Mouse (Mus musculus): ENCODE data around the gene Itih4. TPM values are rescaled to one million over a fixed set of nuclear protein-coding genes. Genes with fewer than 3 reads are reported as not detected.

Gene Itih4
- polyA plus RNA-seq (2015; fragmentation: Nextera tagmentation; extraction: Ambion mirVana) = not detected in 2 replicates

DNA sequence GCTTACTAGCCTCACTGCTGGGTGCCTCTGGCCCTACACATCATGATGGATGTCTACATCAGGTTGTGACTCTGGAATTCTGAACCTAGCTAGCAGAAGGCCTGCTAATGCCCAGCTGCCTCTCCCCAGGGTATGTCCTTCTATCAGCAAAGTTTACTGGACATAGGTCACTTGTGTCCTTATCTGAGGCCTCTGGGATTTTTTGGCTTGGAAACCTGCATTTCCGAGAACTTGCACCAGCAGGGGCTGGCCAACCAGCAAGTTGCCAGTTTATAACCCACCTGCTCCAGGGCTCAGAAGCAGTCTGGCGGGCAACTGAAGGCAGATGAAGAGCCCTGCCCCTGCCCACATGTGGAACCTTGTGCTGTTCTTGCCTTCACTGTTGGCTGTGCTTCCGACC is at the start of gene Itih4:
Gene Itih4, plus strand, starts transcription at position 273 of the 400 bp plus-strand sequence.
- 91% methylated on average over 3 of the region's 3 CpGs for WGBS
- Histone ChIP-seq H3K9ac (replicated peaks) (no peak within 1 kb of the TSS), H3K9me3 (no peaks in the 10 kb centered on the region), H3K4me2 (replicated peaks) (no peak within 1 kb of the TSS), H3K27me3 (no peaks in the 10 kb centered on the region), H3K27ac (no peak within 1 kb of the TSS), H3K4me3 (replicated peaks) (no peak within 1 kb of the TSS), H3K4me1 (replicated peaks) (no peaks in the 10 kb centered on the region), H3K36me3 (no peaks in the 10 kb centered on the region)
- no peak for ATAC-seq

DNA sequence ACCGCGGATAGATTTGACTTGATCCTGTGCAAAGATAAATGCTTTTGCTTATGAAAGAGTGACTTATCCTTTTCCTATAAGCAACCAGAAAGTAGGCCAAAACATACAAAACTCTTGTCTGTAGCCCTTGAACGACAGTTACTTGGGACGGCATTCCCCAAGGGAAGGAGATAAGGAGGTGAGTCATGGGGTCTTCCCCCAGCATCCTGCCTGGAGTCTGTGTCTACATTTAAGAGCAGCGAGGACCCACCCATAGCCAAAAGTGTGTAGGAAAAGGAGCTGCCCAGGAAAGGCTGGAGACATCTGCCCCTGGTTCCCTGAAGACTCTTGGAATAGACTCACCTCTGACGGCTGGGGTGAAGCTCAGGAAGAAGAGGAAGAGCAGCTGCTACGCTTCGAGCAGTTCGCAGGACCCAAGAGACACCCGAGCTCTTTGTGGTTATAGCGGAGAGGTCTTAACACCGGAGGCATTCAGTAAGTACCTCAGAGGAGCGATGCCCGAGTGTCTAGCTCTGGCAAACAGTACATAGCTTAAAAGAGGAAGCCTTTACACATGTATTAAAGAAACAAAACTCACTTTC is 48.8 kb upstream of the Itih4 start:
- Histone ChIP-seq H3K27me3 (no peaks in the 10 kb centered on the region), H3K27ac (no peak overlapping the region), H3K9ac (replicated peaks) (no peak overlapping the region), H3K4me3 (replicated peaks) (no peak overlapping the region), H3K36me3 (peaks cover 21% of the 10 kb centered on the region), H3K4me2 (replicated peaks) (no peak overlapping the region), H3K9me3 (no peaks in the 10 kb centered on the region), H3K4me1 (replicated peaks) (no peaks in the 10 kb centered on the region)
- ATAC-seq = no peak
- 93% methylated on average over 14 of the region's 14 CpGs for WGBS

DNA sequence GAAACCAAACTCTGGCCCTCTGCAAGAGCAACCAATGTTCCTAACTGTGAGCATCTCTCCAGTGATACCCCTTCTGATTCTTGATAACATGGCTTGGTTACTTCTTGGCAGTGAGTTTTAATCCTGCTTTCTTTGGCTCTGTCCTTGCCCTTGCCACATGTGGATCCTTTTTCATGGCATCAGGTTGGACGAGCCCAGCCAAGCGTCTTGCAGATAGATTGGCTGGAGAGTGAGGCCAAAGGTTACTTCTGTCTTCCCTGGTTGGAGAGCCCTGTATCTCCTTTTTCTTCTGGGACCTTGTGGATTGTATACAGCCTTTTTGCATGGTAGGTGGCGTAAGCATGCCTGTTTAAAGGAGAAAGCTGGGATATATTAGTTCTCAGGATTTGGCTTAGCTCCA is 42.6 kb upstream of the Itih4 start:
- peaks cover 7% of the 10 kb centered on the region; the same call in 1 of the 2 replicates for H3K36me3 ChIP-seq
- H3K4me3 ChIP-seq (replicated peaks) = no peak overlapping the region
- no peaks in the 10 kb centered on the region for H3K27me3 ChIP-seq
- H3K9me3 ChIP-seq = no peaks in the 10 kb centered on the region
- WGBS = 95% methylated on average over 3 of the region's 3 CpGs
- H3K4me1 ChIP-seq (replicated peaks) = no peaks in the 10 kb centered on the region
- no peak overlapping the region for H3K27ac ChIP-seq
- no peak overlapping the region for H3K9ac ChIP-seq (replicated peaks)
- H3K4me2 ChIP-seq (replicated peaks) = no peak overlapping the region
- no peak for ATAC-seq

DNA sequence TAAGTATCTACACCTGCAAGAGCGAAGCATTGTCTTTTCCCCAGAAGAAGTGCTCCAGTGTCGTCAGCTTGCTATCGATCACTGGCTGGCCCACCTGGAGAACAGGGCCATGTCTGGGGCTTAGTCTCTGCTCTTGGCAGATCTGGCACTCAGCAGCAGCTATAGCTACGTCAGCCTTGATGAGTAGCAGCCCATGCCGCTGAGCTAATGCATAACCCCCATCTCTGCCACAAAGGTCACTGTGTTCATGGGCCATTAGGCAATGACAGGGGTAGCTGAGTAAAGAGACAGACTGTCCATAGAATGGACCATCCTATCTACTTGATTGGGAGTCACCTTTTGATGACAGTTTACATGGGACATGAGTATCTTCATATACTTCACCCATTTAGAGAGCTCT is 35.8 kb upstream of the Itih4 start:
- Histone ChIP-seq H3K4me2 (replicated peaks) (no peak overlapping the region), H3K9ac (replicated peaks) (no peak overlapping the region), H3K36me3 (0 out of 2 replicates have a peak, but pooled peaks cover 2% of the 10 kb centered on the region), H3K4me1 (replicated peaks) (no peaks in the 10 kb centered on the region), H3K27ac (no peak overlapping the region), H3K4me3 (replicated peaks) (no peak overlapping the region), H3K9me3 (no peaks in the 10 kb centered on the region), H3K27me3 (no peaks in the 10 kb centered on the region)
- no peak for ATAC-seq
- 89% methylated on average over 5 of the region's 5 CpGs for WGBS

DNA sequence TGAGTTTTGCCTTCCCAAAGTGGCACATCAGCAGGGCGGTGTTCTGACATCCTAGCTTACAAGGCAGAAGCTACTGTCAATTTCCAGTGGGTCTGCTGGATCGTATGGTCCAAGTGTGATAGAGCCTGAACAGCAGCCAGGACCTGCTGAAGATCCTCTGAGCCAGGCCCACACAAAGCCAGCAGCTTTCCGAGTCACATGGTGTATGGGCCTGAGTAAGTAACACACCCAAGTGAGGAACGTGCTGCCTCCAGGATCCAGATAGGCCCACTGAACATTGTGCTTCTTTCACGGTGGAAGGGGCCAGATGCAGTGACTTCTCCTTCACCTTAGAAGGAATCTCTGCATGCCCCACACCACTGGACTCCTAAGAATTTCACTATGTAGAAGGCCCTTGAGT is 34.0 kb upstream of the Itih4 start:
- no peak overlapping the region for H3K9ac ChIP-seq (replicated peaks)
- no peak overlapping the region for H3K27ac ChIP-seq
- H3K4me3 ChIP-seq (replicated peaks) = no peak overlapping the region
- H3K4me1 ChIP-seq (replicated peaks) = no peaks in the 10 kb centered on the region
- no peaks in the 10 kb centered on the region for H3K36me3 ChIP-seq
- ATAC-seq = no peak
- 92% methylated on average over 5 of the region's 5 CpGs for WGBS
- H3K4me2 ChIP-seq (replicated peaks) = no peak overlapping the region
- no peaks in the 10 kb centered on the region for H3K27me3 ChIP-seq
- no peaks in the 10 kb centered on the region for H3K9me3 ChIP-seq

DNA sequence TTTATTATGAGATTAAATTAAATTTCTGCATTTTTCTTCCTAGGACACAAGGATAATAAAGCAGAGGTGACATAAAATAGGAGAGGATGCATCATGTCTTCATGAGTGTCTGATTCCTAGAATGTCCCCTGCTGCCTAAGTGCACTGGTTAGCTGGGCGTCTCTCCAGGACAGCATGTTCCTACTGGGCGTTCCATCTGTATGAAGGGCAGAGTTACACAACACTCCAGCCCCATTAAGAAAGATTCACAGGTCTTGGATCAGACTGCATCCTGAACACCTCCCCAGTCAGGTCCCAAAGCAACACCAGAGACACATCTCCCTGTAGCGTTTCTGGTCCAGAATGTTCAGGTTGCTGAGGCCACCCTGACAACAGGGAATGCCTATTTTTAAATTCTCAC is 31.0 kb upstream of the Itih4 start:
- WGBS = 97% methylated on average over 3 of the region's 3 CpGs

DNA sequence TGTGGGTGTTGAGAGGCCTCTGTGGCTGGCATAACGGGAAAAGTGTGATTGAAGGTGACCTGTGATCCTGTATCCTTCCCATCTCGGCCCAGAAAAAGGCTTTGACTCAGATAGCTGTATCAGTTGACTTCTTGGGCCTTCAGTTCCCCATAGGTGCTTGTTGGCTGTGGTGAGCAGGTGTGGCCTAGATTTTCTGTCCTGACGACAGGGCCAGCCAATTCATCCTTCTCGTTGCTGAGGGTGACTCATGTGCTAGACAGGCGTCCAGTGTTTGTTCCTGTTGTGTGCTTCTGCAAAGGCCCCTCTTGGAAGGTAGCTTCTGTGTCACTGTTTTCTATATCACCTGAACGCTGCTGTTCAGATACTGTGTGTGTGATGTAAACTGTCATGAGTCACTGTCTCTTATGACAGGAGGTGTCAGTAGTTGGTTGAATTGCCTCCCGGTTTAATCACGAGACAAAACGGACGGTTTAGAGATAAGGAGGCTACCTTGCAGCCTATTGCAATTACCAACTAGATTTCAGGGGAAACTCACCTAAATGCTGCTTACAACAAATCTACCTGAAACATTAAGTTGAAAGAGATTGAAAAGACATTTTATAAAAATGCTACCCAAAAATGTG is 29.3 kb upstream of the Itih4 start:
- Histone ChIP-seq H3K27ac (no peak overlapping the region), H3K4me3 (replicated peaks) (no peak overlapping the region), H3K4me1 (replicated peaks) (no peaks in the 10 kb centered on the region), H3K4me2 (replicated peaks) (no peak overlapping the region), H3K36me3 (no peaks in the 10 kb centered on the region), H3K27me3 (no peaks in the 10 kb centered on the region), H3K9ac (replicated peaks) (no peak overlapping the region), H3K9me3 (no peaks in the 10 kb centered on the region; the same call in 1 of the 2 replicates)
- ATAC-seq = no peak
- WGBS = 93% methylated on average over 10 of the region's 10 CpGs

More for the DNA sequence above, 31.0 kb upstream of the Itih4 start:
- no peaks in the 10 kb centered on the region; the same call in 1 of the 2 replicates for H3K9me3 ChIP-seq
- no peaks in the 10 kb centered on the region for H3K27me3 ChIP-seq
- H3K4me1 ChIP-seq (replicated peaks) = no peaks in the 10 kb centered on the region
- no peak overlapping the region for H3K4me3 ChIP-seq (replicated peaks)
- H3K4me2 ChIP-seq (replicated peaks) = no peak overlapping the region
- no peak overlapping the region for H3K27ac ChIP-seq
- no peak overlapping the region for H3K9ac ChIP-seq (replicated peaks)
- ATAC-seq = no peak
- H3K36me3 ChIP-seq = no peaks in the 10 kb centered on the region

DNA sequence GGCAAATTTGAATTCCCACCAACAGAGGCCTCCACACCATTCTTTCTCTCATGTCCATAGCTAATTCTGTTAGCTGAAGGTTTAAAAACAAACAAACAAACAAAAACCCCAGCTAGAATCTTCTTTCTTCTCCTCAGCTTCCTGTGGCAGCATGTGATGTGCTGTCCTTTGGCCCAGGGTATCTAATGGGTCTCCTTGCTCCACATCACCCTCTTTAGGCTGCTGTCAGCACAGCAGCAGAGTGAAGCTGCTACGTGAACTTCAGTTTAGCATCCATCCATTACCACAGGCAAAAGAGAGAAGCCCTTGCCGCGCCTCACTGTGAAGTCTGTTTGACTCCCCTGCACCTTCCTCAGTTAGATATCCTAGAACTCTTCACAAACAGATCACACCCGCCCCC is 28.3 kb upstream of the Itih4 start:
- H3K4me3 ChIP-seq (replicated peaks) = no peak overlapping the region
- H3K9me3 ChIP-seq = no peaks in the 10 kb centered on the region; the same call in 1 of the 2 replicates
- H3K9ac ChIP-seq (replicated peaks) = no peak overlapping the region
- no peak overlapping the region for H3K4me2 ChIP-seq (replicated peaks)
- 75% methylated on average over 4 of the region's 4 CpGs for WGBS
- H3K27me3 ChIP-seq = no peaks in the 10 kb centered on the region
- ATAC-seq = no peak
- no peaks in the 10 kb centered on the region; the same call in 1 of the 2 replicates for H3K36me3 ChIP-seq
- H3K27ac ChIP-seq = no peak overlapping the region
- H3K4me1 ChIP-seq (replicated peaks) = no peaks in the 10 kb centered on the region

DNA sequence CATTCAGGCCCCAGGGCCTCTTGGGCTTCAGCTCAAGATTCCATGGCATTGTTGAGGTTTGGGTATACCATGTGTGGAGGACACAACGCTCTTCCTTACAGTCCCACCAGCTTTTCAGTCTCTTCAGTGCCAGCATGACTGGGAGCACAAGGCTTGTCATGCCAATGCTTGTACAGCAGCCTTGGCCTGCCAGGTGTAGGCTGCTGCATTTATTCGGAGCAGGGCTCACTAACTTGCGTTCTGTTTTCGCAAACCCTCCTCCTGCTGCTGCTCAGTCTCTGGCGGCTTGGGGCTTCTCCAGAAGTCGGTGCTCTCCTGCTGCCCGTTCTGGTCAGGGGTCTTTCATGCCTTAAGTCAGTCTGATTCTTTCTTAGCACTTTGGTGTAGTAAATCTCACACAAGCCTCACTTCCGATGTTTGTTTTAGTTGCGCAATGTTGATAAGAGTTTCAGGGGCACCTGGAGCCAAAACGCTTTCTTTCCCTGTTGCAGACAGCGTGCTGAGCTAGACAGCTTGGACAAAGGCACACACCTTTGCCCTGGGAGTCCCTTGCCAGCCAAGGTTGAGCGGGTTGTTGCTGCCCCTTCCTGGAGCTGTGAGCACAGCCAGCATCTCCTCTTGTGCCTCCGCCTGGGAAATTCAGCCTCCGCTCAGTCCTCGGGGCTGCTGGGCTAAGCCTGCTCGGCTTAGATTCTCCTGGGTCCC is 24.7 kb upstream of the Itih4 start:
- Histone ChIP-seq H3K36me3 (peaks cover 19% of the 10 kb centered on the region), H3K27me3 (no peaks in the 10 kb centered on the region), H3K4me1 (replicated peaks) (no peaks in the 10 kb centered on the region), H3K4me3 (replicated peaks) (no peak overlapping the region), H3K9me3 (no peaks in the 10 kb centered on the region; the same call in 1 of the 2 replicates), H3K4me2 (replicated peaks) (no peak overlapping the region), H3K27ac (no peak overlapping the region), H3K9ac (replicated peaks) (no peak overlapping the region)
- WGBS = 84% methylated on average over 16 of the region's 16 CpGs
- ATAC-seq = no peak

DNA sequence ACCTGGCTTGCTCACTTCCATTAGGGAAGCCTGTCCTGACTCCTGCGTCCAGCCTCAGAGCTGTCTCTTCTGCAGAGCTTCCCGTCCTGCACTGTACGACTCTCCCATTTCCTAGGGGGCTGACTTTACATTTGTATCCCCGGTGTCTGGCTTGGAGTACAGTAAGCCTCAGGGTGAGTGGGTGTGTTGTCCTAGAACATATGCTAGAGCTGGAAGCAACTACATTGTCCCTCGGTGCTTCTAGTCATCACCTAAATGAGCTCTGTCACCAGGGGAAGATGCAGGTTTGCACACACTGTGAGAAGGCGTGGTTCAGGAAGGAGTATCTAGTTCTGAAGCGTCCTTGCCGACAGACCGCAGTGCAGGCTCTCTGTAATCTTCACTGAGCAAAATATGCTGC is 23.9 kb upstream of the Itih4 start:
- ATAC-seq = no peak
- Histone ChIP-seq H3K36me3 (peaks cover 19% of the 10 kb centered on the region), H3K4me2 (replicated peaks) (no peak overlapping the region), H3K27me3 (no peaks in the 10 kb centered on the region), H3K4me3 (replicated peaks) (no peak overlapping the region), H3K27ac (no peak overlapping the region), H3K9ac (replicated peaks) (no peak overlapping the region), H3K9me3 (no peaks in the 10 kb centered on the region; the same call in 1 of the 2 replicates), H3K4me1 (replicated peaks) (no peaks in the 10 kb centered on the region)
- 94% methylated on average over 9 of the region's 9 CpGs for WGBS

DNA sequence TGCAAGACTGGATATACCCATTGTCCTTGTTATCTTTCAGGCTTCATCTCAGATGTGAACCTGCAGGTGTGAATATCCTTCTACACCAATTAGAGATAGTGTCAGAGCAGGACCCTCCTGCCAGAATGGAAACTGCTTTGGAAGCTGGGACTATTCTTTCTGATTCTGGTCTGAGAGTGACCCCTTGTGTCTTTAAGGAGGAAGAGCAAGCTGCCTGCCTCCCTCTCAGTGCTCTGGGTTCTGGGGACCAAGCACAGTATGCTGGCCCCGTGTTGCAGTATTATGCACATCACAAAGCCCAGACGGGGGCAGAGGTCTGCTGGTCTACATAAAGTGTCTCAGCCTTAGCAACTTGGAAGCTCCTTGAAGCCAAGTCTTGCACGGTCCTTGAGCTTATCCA is 21.0 kb upstream of the Itih4 start:
- no peak for ATAC-seq
- H3K36me3 ChIP-seq = peaks cover 28% of the 10 kb centered on the region
- H3K4me1 ChIP-seq (replicated peaks) = no peaks in the 10 kb centered on the region
- no peaks in the 10 kb centered on the region for H3K9me3 ChIP-seq
- H3K4me2 ChIP-seq (replicated peaks) = no peak overlapping the region
- no peak overlapping the region for H3K4me3 ChIP-seq (replicated peaks)
- no peak overlapping the region for H3K9ac ChIP-seq (replicated peaks)
- WGBS = 63% methylated on average over 3 of the region's 3 CpGs
- H3K27me3 ChIP-seq = no peaks in the 10 kb centered on the region
- H3K27ac ChIP-seq = no peak overlapping the region

DNA sequence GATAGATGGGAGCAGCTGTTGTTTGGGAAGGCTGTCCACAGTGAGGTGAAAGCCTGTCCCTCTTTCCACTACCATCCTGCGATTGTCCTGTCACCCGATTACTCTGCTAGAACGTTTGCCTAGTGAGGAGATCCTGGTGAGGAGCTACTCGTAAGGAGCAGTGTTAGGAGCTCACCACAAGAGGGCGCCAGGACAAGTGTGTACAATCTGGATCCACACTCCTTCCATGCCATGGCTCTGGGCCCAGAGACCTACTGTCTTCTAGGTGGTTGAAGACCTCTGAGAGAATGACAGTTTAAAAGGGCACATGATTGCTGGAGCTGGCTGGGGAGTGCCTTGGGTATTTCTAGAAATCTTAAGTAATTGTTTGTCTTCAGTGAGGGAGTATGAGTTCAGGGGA is 19.2 kb upstream of the Itih4 start:
- no peak overlapping the region for H3K4me3 ChIP-seq (replicated peaks)
- 34% methylated on average over 5 of the region's 5 CpGs for WGBS
- H3K9ac ChIP-seq (replicated peaks) = no peak overlapping the region
- ATAC-seq = 0 out of 2 replicates have a peak, but pooled peaks have one; percentile 48
- H3K9me3 ChIP-seq = no peaks in the 10 kb centered on the region
- H3K27me3 ChIP-seq = no peaks in the 10 kb centered on the region
- no peaks in the 10 kb centered on the region for H3K4me1 ChIP-seq (replicated peaks)
- H3K27ac ChIP-seq = no peak overlapping the region
- peaks cover 29% of the 10 kb centered on the region for H3K36me3 ChIP-seq
- no peak overlapping the region for H3K4me2 ChIP-seq (replicated peaks)
